Mouse (Mus musculus) inflammation-experienced regulatory T-cells, adult 6 months (primary cell): ENCODE measurements at regions not wholly inside any gene's neighbourhood (a gene's known extent, or its start where the extent isn't known, plus 50 kb on each side); places are given as distances from the start of the nearest gene placed in this dataset.
"Not testable (repeated sequence)": the region's sequence is repeated elsewhere in the genome, so short reads cannot be mapped to it uniquely, and the experiment has no call there.

Experiments used
- ATAC-seq: one replicate; pipeline ENCODE4 v1.8.0; 2017

- ATAC-seq = no peak
Measured at GRCm38 (mm10) chr14:120758200-120758830, 152.7 kb upstream of the Ipo5 start.

- no peak for ATAC-seq
Measured at GRCm38 (mm10) chr14:120762168-120762567, 148.9 kb upstream of the Ipo5 start.

DNA sequence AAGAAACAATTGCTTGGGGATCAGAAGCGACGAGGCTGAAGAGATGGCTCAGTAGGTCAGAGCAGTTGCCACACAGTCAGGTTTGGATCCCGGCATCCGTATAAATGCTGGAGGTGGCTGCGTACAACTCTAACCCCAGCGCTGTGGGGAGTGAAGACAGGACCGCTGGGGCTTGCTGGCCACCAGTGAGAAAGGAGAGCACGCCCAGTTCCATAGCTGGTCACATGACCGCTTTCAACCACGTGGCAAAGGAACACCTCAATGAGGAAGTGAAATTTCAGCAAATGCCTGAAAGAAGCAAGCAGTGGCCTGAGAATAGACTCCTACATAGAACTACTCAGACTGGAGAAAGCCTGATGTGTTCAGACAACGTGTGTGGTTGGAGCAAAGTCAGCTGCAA, 148.3 kb upstream of the Ipo5 start:
- no peak for ATAC-seq

- no peak for ATAC-seq
Measured at GRCm38 (mm10) chr14:120763796-120764195, 147.2 kb upstream of the Ipo5 start.

- no peak for ATAC-seq
Measured at GRCm38 (mm10) chr14:120764386-120764785, 146.6 kb upstream of the Ipo5 start.

GRCm38 (mm10) chr14:120766451-120766850, 144.6 kb upstream of the Ipo5 start:
- no peak for ATAC-seq

GRCm38 (mm10) chr14:120770579-120770978, 140.4 kb upstream of the Ipo5 start:
- no peak for ATAC-seq

DNA sequence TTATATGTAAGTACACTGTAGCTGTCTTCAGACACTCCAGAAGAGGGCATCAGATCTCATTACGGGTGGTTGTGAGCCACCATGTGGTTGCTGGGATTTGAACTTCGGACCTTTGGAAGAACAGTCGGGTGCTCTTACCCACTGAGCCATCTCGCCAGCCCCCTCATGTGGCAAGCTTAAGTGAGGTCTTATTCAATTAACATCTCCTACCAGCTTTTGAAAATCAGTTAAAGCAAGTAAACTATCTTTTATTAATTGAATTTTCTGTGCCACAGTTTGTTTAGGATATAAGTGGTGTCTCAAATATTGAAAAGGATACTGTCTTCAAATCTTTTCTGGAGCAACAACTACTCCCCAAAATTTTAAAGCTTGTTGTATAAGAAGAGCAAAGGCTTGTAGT, 138.0 kb upstream of the Ipo5 start:
- not testable (repeated sequence) for ATAC-seq

DNA sequence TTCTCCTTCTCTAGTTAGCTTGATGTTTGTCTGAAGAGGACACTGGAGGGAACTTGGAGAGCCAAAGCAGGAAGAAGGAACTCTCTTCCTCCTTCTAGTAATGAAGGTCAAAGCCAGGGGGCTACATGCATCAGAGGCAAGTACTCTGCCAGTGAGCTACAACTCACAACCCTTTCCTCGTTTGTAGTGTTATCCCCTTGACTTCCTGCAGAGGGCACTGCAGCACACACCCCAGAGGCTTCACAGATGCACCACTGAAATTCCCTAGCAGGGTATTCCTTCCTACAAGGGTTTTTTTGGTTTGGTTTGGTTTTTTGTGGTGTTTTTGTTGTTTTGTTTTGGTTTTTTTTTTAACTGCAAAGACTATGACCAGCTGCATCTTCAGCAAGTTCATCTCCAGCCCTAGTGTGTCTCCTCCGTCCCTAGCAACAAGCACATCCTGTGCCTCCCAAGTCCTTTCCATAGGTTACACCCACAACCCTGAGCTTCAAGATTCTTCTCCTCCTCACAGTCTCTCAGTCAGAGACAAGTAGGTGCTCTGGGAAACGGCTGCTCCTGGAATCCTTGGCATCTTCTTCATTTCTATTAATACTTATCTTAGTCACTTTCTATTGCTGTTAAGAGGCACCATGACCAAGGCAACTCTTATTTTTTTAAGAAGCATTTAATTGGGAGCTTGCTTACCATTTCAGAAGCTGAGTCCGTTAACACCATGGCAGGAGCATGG, 119.0 kb upstream of the Ipo5 start:
- ATAC-seq = no peak

GRCm38 (mm10) chr14:120797916-120798490, 113.0 kb upstream of the Ipo5 start:
- no peak for ATAC-seq

DNA sequence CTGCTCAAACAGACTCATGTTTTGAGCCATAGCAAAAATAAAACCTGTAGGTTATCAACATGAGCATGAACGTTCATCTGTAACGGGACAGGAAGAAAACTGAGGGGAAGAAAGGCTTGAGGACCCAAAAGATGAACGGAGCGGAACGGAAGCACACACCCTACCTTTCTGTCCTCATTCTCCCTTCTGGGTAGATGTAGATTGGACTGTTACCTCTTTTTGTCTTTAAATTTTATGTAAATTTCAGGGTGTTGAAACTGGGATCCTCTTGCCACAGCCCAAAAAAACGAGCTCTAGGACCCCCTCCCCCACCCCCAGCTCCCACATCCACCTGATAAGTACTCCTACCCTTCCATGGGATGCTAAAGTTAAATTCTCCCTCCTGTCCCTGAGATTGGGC, 107.8 kb upstream of the Ipo5 start:
- ATAC-seq = no peak

DNA sequence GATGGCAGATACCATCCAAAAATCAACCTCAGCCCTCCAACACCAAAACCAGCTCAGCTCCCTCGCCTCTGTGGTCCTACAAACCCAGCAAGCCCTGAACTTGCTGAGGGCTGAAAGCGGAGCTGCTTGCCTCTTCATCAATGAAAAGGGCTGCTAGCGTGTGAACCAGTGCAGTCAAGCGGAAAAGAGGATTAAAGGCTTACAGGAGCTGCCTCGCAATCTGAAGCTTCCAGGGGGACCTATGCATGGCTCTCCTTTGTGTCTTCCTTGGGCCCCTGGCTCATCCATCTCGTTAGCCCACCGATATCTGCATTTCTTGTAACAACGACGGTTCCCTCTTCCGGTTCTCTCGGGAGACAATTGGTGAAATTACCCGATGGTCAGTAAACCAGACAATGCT, 107.3 kb upstream of the Ipo5 start:
- ATAC-seq = no peak

DNA sequence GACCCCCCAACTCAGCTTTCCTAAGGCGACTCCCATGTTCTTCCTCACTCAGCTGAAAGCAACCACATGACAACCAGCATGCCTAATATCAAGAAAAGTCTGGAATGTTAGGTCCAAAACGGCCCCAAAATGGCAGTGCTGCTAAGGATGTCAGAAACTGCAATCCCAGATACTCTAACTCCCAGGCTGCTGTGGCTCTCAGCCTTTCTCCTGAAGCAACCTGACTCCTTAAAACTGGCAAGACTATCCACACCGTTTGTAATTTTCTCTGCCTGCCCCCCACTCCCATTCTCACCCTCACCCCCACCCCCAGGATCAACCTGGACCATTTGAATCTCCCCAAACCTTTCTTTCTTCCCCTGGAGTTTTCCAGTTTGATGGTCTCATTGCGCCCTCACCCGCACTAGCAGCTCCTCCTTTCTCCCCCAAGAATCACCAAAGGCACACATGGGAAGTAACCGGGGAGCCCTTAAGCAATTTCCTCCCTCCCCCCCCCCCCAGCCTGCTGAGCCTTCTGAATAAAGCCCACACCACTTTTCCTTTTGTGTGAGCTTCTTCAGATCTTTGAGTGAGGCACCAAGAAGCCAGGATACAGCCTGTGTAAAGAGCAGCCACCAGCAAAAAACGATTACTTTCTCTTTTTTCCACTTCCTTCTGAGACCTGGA, 106.7 kb upstream of the Ipo5 start:
- no peak for ATAC-seq

DNA sequence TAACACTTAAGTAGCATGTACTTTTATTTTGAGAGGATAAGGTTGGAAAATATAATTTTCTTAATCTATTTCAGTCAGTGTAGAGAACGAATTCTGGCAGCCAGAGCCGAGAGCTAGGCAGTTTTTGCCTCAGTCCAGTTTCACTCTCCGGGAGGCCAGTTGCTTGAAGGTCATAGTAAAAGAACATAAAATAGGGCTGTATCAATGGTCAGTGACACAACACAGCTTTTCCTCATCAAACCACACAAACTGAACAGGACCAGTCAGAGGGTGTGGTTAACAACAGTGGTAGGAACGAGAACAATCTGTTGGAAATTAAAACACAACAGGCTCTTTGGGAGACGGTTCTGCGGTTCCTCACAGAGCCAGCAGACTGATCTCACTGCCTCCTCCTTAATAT, 105.9 kb upstream of the Ipo5 start:
- no peak for ATAC-seq

GRCm38 (mm10) chr14:120805816-120806552, 105.0 kb upstream of the Ipo5 start:
- not testable (repeated sequence) for ATAC-seq

- ATAC-seq = no peak
Measured at GRCm38 (mm10) chr14:120806553-120806893, 104.5 kb upstream of the Ipo5 start.

DNA sequence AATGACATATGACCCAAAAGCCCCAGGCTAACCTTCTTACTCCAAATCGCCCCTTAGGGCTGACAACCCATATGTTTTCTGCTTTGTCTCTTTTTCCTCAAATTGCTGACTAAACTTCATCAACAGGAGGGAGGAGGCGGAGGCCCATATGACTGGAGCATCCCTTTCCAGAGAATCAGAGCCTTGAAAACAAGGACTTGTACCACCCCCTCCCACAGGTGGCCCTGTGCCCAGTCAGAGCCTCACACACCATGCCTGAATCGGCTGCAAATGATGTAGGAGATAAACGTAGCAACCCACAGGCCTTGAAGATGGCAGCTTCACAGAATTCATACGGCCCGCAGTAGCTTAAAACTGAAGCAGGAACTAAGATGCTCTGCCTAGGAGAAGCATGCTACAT, 101.7 kb upstream of the Ipo5 start:
- ATAC-seq = no peak

GRCm38 (mm10) chr14:120813938-120814337, 97.1 kb upstream of the Ipo5 start:
- ATAC-seq = no peak

DNA sequence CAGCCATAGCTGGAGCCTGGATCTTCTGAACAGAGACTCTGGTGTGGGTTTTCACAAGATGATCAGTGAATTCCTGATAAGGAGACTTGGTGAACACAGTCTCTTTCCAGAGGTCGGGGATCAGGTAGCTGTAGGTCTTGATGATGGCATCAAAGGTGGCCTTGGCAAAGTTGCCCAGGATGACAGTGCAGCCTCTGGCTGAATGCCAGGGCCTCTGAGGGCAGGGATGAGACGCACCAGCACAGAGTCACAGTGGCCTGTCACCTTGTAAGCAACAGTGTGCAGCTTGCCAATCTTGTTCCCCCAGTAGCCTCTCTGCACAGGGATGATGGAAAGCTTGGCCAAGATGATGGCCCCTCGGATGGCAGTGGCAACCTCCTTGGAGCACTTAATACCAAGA, 95.9 kb upstream of the Ipo5 start:
- not testable (repeated sequence) for ATAC-seq

DNA sequence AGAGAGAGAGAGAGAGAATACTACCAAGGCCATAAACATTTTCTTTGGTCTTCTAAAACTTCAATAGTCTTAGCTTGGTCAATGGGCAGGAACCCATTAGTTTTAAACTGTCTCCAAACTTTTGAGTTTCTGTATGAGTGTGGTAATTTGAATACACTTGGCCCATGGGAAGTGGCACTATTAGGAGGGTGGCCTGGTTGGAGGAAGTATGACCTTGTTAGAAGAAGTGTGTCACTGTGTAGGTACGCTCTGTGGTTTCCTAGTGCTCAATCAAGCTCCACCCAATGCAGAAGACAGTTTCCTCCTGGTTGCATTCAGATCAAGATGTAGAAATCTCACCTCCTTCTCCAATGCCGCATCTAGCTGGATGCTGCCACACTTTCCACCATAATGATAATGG, 94.5 kb upstream of the Ipo5 start:
- no peak for ATAC-seq

DNA sequence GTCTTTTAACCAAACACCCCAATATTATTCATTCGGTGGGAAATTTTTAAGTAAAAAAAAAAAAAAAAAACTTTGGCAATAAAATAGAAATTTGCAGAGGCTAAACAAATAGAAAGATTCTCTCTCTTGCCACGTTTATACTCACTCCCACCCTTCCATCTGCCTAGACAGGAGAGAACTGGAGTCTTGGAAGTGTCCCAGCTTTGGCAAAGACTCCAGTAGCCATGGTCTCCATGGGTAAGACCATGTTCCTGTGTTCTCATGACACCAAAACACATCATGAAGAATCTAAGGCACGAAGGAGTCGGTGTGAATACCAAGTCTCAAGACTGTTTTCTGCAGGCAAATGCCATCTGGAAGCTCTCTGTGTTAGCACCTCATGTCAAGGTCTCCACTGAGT, 84.8 kb upstream of the Ipo5 start:
- ATAC-seq = no peak

GRCm38 (mm10) chr14:120830389-120830835, 80.6 kb upstream of the Ipo5 start:
- not testable (repeated sequence) for ATAC-seq

DNA sequence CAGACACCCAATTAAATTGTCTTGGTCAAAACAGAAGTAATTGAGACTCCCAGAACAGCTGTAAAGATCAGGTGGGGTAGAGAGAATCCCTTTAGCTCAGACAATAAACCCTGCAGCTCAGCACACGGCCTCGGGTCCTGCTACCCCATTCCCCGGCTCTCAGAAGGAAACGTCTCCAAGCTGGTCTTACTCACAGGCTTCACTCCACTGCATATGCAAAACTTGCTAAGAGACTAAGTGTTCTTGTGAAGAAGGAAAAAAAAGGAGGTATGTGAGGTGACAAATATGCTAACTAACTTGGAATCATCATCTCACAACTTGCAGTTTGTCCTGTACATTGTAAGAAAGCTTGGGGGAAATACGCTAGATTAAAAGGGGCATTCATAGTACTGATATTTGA, 79.6 kb upstream of the Ipo5 start:
- ATAC-seq = no peak
